Mouse (Mus musculus): ENCODE measurements around the gene Rdh14.

The Rdh14 gene

DNA sequence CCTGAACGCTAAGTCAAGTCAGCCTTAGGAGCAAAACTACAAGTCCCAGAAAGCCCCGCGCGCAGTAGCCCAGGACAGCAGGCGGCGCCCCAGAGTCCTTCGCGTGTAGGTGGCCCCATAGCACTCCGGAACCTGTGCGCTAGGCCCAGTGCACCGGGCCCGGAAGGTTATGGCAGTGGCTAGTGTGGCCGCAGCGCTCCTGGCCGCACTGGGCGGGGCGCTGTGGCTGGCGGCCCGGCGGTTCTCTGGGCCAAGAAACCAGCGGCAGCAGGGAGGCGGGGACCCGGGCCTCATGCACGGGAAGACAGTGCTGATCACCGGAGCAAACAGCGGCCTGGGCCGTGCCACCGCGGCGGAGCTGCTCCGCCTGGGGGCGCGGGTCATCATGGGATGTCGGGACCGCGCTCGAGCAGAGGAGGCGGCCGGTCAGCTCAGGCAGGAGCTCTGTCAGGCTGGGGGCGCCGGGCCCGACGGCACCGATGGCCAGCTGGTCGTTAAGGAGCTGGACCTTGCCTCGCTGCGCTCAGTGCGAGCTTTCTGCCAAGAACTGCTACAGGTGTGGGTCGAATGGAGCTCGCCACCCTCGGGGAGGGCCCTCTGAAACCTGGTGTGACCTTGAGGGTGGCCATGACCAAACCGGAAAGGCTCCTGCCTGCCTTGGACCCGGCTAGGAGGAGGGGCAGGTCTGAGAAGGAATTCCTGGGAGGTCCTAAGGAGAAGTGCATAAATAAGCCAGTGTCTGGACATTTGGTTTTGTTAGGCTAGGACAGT is at the start of gene Rdh14:
Gene Rdh14, plus strand, starts transcription at position 102 of the 771 bp plus-strand sequence.
- peak; percentile 96 for DNase-seq (ENCODE audit: low spot score in 2 of 2)

DNA sequence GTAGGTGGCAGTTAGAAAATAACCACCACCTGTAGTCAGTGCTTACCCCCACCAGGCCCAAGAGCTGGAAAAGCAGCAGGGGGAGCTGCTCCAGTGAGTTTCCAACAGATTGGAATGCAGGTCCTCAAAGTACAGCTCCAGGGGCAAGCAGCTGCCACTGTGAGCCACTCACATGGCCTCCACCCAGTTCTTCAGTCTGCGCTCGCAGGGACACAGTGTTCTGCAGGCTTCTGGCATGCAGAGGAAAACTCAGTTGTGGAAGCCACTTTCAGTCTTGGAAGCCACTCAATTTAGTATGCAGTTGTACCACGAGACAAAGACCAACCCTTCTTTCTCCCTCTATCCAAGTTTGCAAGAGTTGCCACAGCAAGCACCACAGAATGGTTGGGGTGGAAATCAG is 39.9 kb upstream of the Rdh14 start:
- peak in 1 of 2 experiments; percentile 20 for DNase-seq (ENCODE audit: low spot score in 2 of 2)

DNA sequence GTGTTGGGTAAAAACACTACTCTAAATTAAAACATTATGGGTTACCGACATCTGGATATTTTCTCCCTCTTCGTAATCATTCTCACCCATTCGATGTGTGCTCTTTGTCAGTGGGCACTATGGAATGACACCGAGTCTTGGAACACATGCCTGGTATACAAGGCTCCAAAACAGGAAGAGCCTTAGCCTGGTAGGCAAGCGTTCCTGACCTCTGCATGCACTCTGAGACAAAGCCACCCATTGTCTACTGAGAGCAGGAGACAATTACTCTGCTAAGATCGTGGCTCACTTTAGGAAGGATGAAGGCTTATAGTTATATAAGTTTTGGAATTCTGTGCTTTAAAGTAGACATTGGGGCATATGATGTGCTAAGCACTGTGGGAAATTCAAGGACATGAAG is 32.8 kb upstream of the Rdh14 start:
- DNase-seq (ENCODE audit: low spot score in 2 of 2): no peak

DNA sequence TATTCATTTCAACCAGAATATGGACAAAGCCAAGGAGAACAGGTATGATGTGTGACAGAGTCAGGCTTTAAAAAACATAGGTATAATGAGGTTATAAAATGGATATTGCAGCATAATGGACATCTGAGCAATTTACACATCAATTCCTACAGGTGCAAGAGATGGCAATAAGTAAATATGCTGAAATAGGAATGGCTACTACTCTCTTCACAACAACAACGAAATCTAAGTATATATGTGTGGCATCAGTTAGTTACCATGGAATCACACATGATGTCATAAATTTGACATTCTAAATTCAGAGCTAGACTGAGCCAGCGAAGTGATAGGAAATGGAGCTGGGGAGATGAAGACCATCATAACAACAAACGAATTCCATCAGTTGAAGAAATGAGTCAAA is 20.9 kb upstream of the Rdh14 start, which contains the start of gene Nt5c1b:
Gene Nt5c1b, plus strand, starts transcription at position 301 of the 400 bp plus-strand sequence.
- no peak for DNase-seq (ENCODE audit: low spot score in 2 of 2)

DNA sequence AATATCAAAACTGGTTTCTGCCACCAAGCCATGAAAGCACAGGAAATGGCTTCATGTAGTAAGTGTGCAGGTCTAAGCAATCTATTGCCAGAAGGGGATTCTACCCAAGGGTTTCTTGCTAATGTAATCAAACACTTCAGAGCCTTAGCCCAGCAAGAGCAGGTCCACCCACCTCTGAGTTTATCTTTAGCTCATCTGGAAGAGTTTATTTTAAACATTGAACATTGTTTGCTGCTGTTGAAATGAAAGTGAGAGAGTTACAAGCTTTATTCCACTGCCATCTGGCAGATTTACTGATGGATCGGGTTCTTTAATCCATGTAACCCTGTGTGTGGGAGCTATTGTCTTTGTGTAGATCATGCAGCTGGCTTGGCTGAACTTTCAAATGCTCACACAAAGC is 10.2 kb downstream of the Rdh14 start:
- DNase-seq (ENCODE audit: low spot score in 2 of 2): no peak

DNA sequence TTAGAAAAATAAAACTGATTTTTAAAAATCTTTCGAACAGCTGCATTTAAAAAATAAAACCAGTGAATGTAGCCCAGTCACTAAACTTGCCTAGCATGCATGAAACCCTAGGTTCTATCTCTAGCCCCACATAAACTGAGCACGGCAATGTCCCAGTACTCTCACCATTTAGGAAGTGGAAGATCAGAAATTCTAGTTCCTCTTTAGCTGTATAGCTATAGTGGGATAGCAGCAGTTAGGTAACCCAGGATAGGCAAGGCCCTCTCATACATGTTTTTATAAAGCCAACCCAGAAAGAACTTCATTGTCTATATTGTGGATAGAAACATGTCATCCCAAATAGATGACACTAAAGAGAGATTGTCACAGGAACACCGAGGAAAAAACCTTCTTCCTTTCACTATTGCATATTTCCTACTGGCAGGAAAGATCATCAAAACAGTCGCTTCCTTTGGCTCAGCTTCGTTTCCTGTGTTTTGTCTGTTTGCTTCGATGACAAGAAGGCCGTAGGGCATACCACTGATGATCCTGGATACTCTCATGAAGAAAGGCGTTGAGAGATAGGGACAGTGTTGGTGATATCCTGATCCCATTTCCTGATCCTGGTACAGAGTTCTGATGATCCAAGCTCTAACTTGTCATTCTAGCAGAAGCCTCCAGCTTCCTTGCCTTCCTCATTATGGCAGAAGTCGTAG is 12.0 kb downstream of the Rdh14 start:
- DNase-seq (ENCODE audit: low spot score in 2 of 2): no peak

DNA sequence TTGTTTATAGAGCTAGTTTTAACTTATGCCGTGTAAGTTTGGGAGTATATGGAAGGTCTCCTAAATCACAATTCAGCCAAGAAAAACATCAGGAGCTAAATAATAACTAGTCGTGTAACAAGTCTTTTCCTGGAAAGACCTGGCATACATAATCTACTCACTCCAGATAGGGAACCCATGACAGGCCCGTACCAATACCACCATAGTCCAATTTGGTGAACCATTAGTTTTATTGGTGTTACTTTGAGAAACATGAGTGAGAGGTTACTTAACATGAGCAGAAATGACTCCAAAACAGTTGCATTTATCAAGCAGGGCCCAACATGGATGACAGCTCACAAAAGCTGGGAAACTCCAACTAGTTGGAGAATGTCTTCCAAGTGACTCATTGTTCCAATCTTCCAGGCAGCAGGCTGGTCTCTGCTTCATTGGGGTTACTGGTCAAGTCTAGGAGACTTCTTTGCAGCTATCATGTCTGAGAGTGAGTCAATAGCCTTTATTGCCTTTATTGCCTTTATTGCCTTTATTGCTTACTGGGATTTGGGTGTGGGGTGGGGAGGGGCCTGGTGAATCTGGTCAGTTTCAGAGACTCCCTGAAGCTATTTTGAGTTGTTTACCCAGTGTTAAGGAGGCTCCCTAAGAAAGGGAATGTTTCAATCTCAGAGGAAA is 20.1 kb downstream of the Rdh14 start:
- DNase-seq (ENCODE audit: low spot score in 2 of 2): no peak

DNA sequence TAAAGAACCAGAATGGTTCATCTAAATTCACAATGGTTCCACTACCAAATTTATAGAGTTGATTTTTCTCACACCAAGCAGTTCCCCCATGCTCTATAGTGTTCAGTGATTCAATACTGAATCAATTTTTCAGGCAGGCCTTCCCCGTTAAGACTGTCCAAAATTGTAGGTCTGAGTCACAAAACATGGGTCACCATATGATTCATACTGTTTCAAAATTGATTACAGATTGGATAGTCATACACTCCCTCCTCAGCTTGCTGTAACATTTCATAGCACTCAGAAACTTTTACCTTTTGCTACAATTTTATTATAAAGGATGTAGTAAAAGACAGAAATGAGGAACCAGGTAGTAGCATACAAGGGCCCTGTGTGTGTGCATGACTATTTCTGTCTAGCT is 20.9 kb downstream of the Rdh14 start:
- no peak for DNase-seq (ENCODE audit: low spot score in 2 of 2)

DNA sequence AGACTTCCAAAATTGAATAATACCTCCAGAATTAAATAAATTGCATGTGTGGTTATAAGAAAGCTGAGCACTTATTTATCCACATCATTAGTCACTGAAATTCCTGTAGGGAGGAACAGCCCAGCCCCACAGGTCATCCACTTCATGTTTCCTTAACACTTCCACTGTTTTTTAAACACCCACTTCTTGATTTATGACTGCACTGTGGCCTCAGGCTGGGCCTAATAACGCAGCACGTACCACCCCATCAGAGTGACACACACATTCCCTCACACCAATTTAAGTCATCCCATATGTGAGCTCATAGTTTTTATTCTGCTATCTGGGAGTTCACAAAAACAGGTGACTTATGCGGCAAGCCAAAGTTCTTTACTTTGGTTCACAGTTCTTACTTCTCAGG is 31.8 kb downstream of the Rdh14 start:
- no peak for DNase-seq (ENCODE audit: low spot score in 2 of 2)

DNA sequence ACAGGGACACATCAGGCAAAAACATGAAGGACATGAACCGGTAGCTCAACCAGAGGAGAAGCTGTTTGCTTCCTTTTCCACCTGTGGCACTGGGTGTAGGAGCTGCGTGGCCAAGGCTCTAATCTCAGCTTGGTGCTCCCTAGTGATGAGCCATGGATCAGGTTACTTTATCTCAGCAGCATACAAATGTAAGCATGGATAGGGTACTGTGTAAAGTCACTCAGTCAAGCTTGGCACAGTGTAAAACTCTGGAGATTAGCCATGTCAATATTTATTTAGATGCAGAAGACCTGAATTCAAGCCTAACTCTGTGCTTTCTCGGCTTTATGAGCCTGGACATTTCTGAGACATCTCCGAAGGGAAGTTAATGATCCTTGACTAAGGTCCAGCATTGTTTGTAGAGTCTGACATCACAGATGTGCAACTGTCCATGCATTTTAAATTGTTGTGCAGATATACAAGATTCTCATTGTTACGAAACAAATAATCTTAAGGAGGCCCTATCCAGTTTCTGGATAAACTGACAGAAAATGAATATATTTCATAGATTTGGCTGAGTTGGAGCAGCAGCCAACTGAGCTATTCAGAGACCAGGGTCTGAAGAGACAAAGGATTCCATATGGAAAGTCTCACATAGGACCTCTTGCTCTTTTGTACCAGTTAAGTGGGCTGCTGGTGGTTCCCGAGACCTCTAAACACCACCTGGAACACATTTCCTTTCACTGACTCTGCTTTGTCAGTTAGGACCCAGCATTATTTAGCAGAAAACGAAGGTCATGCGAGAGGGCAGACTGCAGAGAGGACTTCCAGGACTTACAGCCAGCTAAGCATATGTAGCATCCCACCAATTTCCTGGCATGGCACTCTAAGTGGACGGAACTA is 35.7 kb downstream of the Rdh14 start:
- DNase-seq (ENCODE audit: low spot score in 2 of 2): no peak

DNA sequence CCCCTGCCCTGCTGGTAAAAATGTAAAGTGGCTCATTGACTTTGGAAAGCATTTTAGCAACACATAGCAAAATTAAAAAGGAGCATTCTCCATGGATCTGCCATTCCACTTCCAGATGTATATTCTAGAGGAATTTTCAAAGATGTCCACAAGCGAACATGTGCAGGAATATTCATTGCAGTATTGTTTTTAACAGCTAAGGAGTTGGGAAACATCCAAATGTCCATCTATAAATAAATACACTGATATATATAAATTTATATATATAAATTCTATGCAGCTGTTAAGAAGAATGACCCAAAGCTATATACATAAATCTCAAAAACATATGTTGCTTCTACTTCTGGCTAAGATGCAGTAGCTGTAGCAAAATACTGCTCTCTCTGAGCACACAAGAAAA is 40.4 kb downstream of the Rdh14 start:
- no peak for DNase-seq (ENCODE audit: low spot score in 2 of 2)

DNA sequence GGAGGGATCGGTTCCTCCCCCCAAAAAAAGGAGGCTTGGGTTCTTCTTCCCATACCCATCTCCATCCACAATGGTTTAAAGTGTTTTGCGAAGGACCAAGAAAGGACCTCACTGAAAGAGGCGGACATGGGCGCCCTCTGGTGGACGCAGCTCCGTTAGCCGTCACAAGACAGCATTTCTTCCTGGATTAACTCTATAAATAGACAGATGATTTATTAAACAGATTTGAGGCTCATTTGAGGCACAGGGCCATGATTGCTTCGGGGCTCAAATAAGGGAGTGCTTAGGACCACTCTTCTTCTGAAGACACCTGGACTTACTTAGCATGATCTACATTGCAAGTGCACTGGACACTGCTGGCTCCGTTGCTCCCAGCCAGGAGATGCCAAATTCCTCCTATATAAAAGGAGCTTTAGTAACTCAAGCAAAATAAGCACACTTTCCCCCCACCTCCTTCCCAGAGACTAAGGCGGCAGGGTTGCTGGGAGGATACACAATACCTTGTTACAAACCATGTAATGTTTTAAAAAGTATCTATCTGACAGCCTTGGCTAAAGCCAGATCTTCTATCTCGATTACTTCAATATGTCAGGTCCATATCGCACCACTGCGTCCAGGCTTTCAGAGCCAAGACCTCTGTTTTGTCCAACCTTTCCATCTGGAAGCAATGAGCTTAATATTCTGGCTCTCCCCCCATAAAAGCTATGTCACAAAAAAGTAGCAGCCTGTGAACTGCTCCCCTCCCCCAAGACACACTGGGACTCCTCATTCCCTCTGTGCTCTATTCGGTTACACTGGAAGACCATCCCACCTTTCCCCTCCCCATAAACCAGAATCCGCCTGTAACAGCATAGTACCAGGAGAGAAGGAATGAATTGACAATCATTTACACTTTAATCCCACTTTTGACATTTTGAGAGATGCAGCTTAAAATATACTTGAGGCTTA is 47.8 kb downstream of the Rdh14 start:
- DNase-seq (ENCODE audit: low spot score in 2 of 2): peak; percentile 66 to 87

DNA sequence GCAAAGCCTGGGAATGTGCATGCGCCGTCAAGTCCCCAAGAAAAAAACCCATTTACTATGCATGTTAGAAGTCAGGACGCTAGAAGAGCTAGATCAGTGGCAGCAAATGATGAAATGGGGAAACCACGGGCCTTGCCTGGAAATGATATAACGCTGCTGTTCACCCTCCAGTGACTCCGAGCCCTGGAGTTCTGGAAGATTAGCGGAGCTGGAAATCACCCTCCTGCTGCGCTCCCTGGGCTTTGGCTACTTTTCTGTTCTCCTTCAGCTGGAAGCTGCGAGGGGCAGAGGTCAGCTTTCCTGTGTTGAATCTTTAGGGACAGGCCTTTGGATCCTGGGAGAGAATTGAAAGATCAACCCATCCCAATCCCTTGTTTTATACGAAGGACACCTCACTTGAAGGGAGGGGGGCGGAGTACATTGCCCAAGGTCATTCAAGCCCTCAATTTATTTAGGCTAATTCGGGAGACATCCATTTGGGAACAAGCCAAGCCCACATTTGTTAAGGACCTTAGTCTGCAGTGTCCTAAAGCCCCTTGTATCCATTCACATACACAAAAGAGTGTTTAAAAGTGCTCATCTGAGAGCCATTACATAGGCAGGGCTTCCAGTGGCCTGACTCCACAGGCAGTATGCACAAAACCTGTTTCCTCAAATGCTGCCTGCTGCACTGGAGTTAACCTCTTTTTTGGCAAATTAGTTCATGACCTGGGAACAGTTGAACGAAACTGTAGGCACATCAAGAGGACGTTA is 49.1 kb downstream of the Rdh14 start:
- no peak for DNase-seq (ENCODE audit: low spot score in 2 of 2)

All from right cerebral cortex, postnatal 10 days (tissue).